Mouse (Mus musculus) ES-Bruce4 (cell line): ENCODE results near the gene Serpinb6a. TPM values are rescaled to one million over a fixed set of nuclear protein-coding genes. Genes with fewer than 3 reads are reported as not detected.
A peak's percentile ranks its signal among the peaks of the same experiment; 100 is the strongest.

Experiments
- H3K27ac ChIP-seq: 2 replicates; pipeline ENCODE4 v1.5.1; 2012; ENCODE audit warnings: low read length, inconsistent platforms; ENCODE audit not compliant: insufficient read depth
- H3K27me3 ChIP-seq: 2 replicates; pipeline ENCODE4 v1.6.1; 2012; ENCODE audit warnings: mild to moderate bottlenecking, low read length, inconsistent platforms; ENCODE audit not compliant: control insufficient read depth, poor library complexity, insufficient read depth, severe bottlenecking
- H3K36me3 ChIP-seq: 2 replicates; pipeline ENCODE4 v1.6.1; 2012; ENCODE audit warnings: inconsistent platforms, mild to moderate bottlenecking, low read length, moderate library complexity; ENCODE audit not compliant: control insufficient read depth, poor library complexity, insufficient read depth, severe bottlenecking
- H3K4me1 ChIP-seq: one replicate; pipeline ENCODE4 v1.8.1; 2011; ENCODE audit warnings: low read length; ENCODE audit not compliant: control insufficient read depth, insufficient read depth
- H3K4me3 ChIP-seq: 2 replicates; pipeline ENCODE4 v1.5.1; 2011; ENCODE audit warnings: low read depth, mild to moderate bottlenecking, low read length
- H3K9ac ChIP-seq: 2 replicates; pipeline ENCODE4 v1.6.1; 2012; ENCODE audit warnings: low read depth, mild to moderate bottlenecking, inconsistent platforms; ENCODE audit not compliant: poor library complexity, severe bottlenecking
- H3K9me3 ChIP-seq: replicated peaks from 2 replicates; pipeline ENCODE4 v1.6.1; 2012; ENCODE audit warnings: mild to moderate bottlenecking, low read length, inconsistent platforms; ENCODE audit not compliant: control insufficient read depth, poor library complexity, insufficient read depth, severe bottlenecking
- CTCF ChIP-seq: IDR thresholded peaks from one replicate; pipeline ENCODE4 v1.8.1; 2011; ENCODE audit warnings: low read depth, low read length
- EP300 ChIP-seq: IDR thresholded peaks from 2 replicates; pipeline ENCODE4 v1.6.1; 2011; ENCODE audit warnings: low read depth, low read length; ENCODE audit not compliant: insufficient read depth
- POLR2A ChIP-seq: IDR thresholded peaks from one replicate; pipeline ENCODE4 v1.8.1; 2011; ENCODE audit warnings: low read length; ENCODE audit not compliant: insufficient read depth
- polyA plus RNA-seq: library from polyadenylated mRNA; stranded (reverse); fragments of >200 nt; gene quantifications from 2 replicates; pipeline ENCODE4 v1.2.4, GENCODE M21; 2011; ENCODE audit warnings: low read depth; ENCODE audit not compliant: missing spikeins, insufficient read depth, insufficient read length

Gene Serpinb6a
- polyA plus RNA-seq, 1 experiment: 128 TPM

DNA sequence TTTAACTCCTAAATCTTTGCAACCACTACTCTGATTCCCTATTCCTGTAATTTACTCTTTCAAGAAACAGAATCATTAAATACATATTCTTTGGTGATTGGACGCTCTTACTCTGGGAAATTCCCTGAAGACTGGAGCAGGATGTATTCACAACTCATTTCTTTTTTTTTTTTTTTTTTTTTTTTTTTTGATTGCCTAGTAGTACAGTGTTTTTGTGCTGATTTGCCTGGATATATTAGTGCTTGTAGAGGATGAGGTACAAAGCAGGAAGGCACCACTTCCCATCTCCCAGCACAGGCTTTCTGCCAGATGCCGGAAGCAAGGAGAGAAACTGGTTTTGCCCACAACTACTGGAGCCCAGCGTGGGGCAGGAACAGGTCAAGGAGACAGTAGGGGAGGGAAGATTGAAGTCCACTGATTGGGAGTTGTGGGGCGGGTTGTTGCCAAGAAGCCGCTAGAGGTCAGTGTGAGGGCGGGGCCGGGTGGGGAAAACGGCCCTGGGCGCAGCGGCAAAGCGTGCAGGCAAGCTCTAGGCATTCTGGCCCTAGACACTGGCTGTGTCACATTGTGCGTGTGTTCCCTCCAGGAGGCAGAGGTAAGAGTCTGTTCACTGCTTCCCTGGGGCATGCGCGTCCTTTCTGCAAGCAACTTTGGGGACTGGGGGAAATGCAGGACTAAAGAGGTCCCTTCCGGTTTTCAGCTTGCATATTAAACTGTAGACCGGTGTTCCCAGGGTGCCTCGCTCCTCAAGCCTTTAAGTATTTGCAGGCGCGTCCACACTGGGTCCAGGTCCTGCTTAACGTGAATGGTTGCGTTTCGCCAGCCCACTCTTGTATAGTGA is 38.2 kb downstream of the Serpinb6a start, which contains the start of gene Nqo2:
Gene Nqo2, plus strand, starts transcription at position 482 of the 841 bp plus-strand sequence.
- Histone ChIP-seq H3K27ac (peak within 1 kb of the TSS; percentile 80), H3K27me3 (no peaks in the 10 kb centered on the region), H3K36me3 (no peaks in the 10 kb centered on the region), H3K9me3 (0 out of 2 replicates have a peak, but pooled peaks cover 2% of the 10 kb centered on the region), H3K4me1 (peaks cover 3% of the 10 kb centered on the region), H3K9ac (peak within 1 kb of the TSS; percentile 46), H3K4me3 (peak within 1 kb of the TSS; percentile 59)
- TF ChIP-seq POLR2A (peak; percentile 19), CTCF (peak; percentile 40), EP300 (peak; percentile 54; the same call in 1 of the 2 replicates)

DNA sequence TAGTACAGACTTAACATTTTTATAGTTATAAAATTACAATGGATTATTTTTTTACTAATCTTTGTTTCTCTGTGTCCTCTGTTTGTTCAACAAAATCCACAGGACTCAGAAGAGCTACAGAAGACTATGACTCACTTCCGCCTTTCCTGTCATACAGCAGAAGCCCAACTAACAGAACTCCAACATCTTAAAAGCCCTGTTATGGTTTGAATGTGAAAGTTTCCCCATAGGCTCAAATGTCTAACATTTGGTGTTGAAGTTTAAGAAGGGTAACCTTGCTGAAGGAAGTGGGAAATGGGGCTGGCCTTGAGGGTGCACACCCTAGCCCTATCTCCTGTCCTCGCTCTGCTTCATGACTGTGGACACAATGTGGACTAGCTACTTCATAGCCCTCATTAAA is 42.8 kb downstream of the Serpinb6a start:
- no peak overlapping the region for H3K27ac ChIP-seq
- H3K27me3 ChIP-seq: no peaks in the 10 kb centered on the region
- H3K4me3 ChIP-seq: no peak overlapping the region
- no peak for TF ChIP-seq EP300
- no peak for TF ChIP-seq POLR2A
- no peak for TF ChIP-seq CTCF
- H3K36me3 ChIP-seq: no peaks in the 10 kb centered on the region
- 0 out of 2 replicates have a peak, but pooled peaks cover 2% of the 10 kb centered on the region for H3K9me3 ChIP-seq
- no peak overlapping the region for H3K9ac ChIP-seq
- H3K4me1 ChIP-seq: no peaks in the 10 kb centered on the region

DNA sequence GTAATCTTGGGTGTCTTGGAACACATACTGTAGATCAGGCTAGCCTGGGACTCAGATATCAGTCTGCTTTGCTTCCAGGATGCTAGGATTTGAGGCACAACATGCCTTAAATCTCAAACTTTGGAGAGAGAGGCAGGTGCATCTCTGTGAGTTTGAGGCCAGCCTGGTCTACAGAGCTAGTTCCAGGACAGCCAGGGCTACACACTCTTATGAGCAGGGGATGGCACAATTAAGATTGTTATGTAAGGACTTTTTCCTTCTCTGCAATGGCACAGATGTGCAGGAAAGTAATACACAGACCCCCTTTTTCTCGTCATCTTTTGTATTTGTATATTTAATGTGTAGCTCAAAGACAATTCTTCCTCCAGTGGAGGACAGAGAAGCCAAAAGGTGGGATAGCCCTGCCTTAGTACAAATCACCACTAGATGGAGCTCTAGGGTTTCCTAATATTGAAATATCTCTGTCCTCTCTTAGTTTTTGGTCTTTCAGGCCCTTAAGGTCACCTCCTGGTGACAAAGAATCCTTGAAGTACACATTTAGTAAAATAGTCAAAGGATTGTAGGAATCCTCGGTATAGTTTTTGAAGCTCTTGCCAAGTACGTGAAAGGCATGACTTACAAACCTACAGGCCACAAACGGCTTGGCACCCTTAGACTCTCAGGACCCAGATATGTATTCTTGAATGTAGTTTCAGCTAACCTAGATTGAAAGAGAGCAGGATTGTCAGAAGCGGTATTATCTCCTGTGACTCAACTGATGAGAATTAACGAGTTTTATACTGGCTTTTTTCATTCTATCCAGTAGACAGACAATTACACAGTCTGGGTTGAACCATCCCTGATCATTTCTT is 45.8 kb downstream of the Serpinb6a start:
- Histone ChIP-seq H3K4me3 (no peak overlapping the region), H3K27ac (no peak overlapping the region), H3K9me3 (0 out of 2 replicates have a peak, but pooled peaks cover 2% of the 10 kb centered on the region), H3K36me3 (no peaks in the 10 kb centered on the region), H3K4me1 (no peaks in the 10 kb centered on the region), H3K9ac (no peak overlapping the region), H3K27me3 (no peaks in the 10 kb centered on the region)
- TF ChIP-seq EP300 (no peak), POLR2A (no peak), CTCF (peak; percentile 9)

DNA sequence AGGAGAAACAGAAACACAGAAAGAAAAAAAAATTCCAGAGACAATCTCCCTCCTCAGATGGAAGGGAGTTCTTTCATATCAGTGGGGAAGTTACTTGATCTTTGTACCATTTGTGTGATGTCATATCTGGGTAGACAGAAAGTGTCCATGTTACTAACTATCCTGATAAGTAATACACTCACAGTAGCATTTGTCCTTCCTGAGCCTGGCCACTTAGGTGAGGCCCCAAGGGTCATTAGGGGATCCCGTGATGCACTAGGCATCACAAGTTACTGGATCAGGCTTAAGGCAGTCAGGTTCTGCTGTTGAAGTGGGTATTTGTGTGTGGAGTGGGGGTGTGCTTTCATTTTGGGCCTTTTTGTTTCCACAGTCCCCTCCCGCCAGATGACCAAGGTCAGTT is 49.6 kb downstream of the Serpinb6a start:
- Histone ChIP-seq H3K9me3 (no peaks in the 10 kb centered on the region), H3K27ac (no peak overlapping the region), H3K4me1 (no peaks in the 10 kb centered on the region), H3K9ac (no peak overlapping the region), H3K27me3 (no peaks in the 10 kb centered on the region), H3K4me3 (no peak overlapping the region), H3K36me3 (no peaks in the 10 kb centered on the region)
- TF ChIP-seq POLR2A: no peak
- TF ChIP-seq EP300: no peak
- TF ChIP-seq CTCF: no peak

DNA sequence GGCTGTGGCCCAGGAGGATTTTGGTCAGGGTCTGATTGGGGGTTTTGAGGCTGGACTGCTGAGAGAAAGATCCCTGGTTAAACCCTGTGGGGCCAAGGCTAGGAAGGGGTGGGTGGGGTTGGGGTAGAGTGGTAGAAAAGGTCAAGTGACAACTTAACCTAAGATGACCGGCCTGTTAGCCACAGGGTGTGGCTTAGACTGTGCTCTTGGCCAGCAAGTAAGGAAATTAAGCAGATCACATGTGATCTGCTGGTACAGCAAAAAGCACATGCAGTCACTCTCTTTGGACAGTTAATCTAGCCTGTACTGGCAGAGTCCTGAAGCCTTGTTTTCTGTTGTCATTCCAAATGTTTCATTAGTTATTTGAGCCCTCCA is 50.5 kb downstream of the Serpinb6a start:
- Histone ChIP-seq H3K4me3 (no peak overlapping the region), H3K9ac (no peak overlapping the region), H3K27me3 (no peaks in the 10 kb centered on the region), H3K4me1 (no peaks in the 10 kb centered on the region), H3K36me3 (no peaks in the 10 kb centered on the region), H3K9me3 (no peaks in the 10 kb centered on the region), H3K27ac (no peak overlapping the region)
- TF ChIP-seq POLR2A (no peak), CTCF (no peak), EP300 (no peak)
